Mouse (Mus musculus): Measurements from ENCODE around the gene Fbxo33.
A peak's percentile ranks its signal among the peaks of the same experiment; 100 is the strongest.
"Not testable (repeated sequence)": the region's sequence is repeated elsewhere in the genome, so short reads cannot be mapped to it uniquely, and the experiment has no call there.

The Fbxo33 gene

GRCm38 (mm10) chr12:59219325-59220225 is at the start of gene Fbxo33:
Fbxo33 (minus strand) TSS chr12:59219725.
- peak; percentile 99 for DNase-seq (ENCODE audit: low spot score)

- no peak for DNase-seq (ENCODE audit: low spot score)
Measured at GRCm38 (mm10) chr12:59265942-59266231, 46.4 kb upstream of the Fbxo33 start.

- DNase-seq (ENCODE audit: low spot score): no peak
Measured at GRCm38 (mm10) chr12:59265207-59265941, 45.8 kb upstream of the Fbxo33 start.

- DNase-seq (ENCODE audit: low spot score): no peak
Measured at GRCm38 (mm10) chr12:59262841-59263240, 43.3 kb upstream of the Fbxo33 start.

- DNase-seq (ENCODE audit: low spot score): no peak
Measured at GRCm38 (mm10) chr12:59260798-59261197, 41.3 kb upstream of the Fbxo33 start.

- DNase-seq (ENCODE audit: low spot score): no peak
Measured at GRCm38 (mm10) chr12:59260362-59260761, 40.8 kb upstream of the Fbxo33 start.

- no peak for DNase-seq (ENCODE audit: low spot score)
Measured at GRCm38 (mm10) chr12:59259015-59259414, 39.5 kb upstream of the Fbxo33 start.

- no peak for DNase-seq (ENCODE audit: low spot score)
Measured at GRCm38 (mm10) chr12:59250259-59250827, 30.8 kb upstream of the Fbxo33 start.

- DNase-seq (ENCODE audit: low spot score): no peak
Measured at GRCm38 (mm10) chr12:59248969-59249368, 29.4 kb upstream of the Fbxo33 start.

GRCm38 (mm10) chr12:59241031-59241430 is 21.5 kb upstream of the Fbxo33 start:
- DNase-seq (ENCODE audit: low spot score): not testable (repeated sequence)

GRCm38 (mm10) chr12:59238434-59238833 is 18.9 kb upstream of the Fbxo33 start:
- no peak for DNase-seq (ENCODE audit: low spot score)

GRCm38 (mm10) chr12:59228401-59228800 is 8.9 kb upstream of the Fbxo33 start:
- no peak for DNase-seq (ENCODE audit: low spot score)

GRCm38 (mm10) chr12:59218640-59219321 is 744 bp downstream of the Fbxo33 start:
- DNase-seq (ENCODE audit: low spot score): peak; percentile 37

GRCm38 (mm10) chr12:59217331-59217730 is 2.2 kb downstream of the Fbxo33 start:
- DNase-seq (ENCODE audit: low spot score): no peak

GRCm38 (mm10) chr12:59216676-59217266 is 2.8 kb downstream of the Fbxo33 start:
- DNase-seq (ENCODE audit: low spot score): no peak

GRCm38 (mm10) chr12:59216176-59216575 is 3.3 kb downstream of the Fbxo33 start:
- no peak for DNase-seq (ENCODE audit: low spot score)

- DNase-seq (ENCODE audit: low spot score): no peak
Measured at GRCm38 (mm10) chr12:59207814-59208213, 11.7 kb downstream of the Fbxo33 start.

GRCm38 (mm10) chr12:59207000-59207390 is 12.5 kb downstream of the Fbxo33 start:
- DNase-seq (ENCODE audit: low spot score): no peak

- no peak for DNase-seq (ENCODE audit: low spot score)
Measured at GRCm38 (mm10) chr12:59206208-59206999, 13.1 kb downstream of the Fbxo33 start.

- no peak for DNase-seq (ENCODE audit: low spot score)
Measured at GRCm38 (mm10) chr12:59205571-59205970, 14.0 kb downstream of the Fbxo33 start.

GRCm38 (mm10) chr12:59199361-59199760 is 20.2 kb downstream of the Fbxo33 start:
- no peak for DNase-seq (ENCODE audit: low spot score)
